Mouse (Mus musculus) heart, embryonic 10.5 days (tissue): ENCODE data around the gene Morc2a. TPM values are rescaled to one million over a fixed set of nuclear protein-coding genes. Genes with fewer than 3 reads are reported as not detected.
A peak's percentile ranks its signal among the peaks of the same experiment; 100 is the strongest.

Experiments
- DNase-seq: peaks from one replicate; pipeline ENCODE4 v3.0.0-alpha.2; 2017; ENCODE audit warnings: low spot score
- H3K27ac ChIP-seq: fragments of 300-500 bp; sonication (generic); 2 replicates; pipeline ENCODE4 v1.5.1; 2016; ENCODE audit warnings: mild to moderate bottlenecking
- H3K27me3 ChIP-seq: fragments of 300-500 bp; sonication (generic); 2 replicates; pipeline ENCODE4 v1.6.1; 2016; ENCODE audit warnings: mild to moderate bottlenecking; ENCODE audit not compliant: poor library complexity, insufficient read depth, severe bottlenecking
- H3K36me3 ChIP-seq: fragments of 300-500 bp; sonication (generic); 2 replicates; pipeline ENCODE4 v1.6.1; 2016; ENCODE audit warnings: mild to moderate bottlenecking, moderate library complexity
- H3K4me1 ChIP-seq: fragments of 300-500 bp; sonication (generic); 2 replicates; pipeline ENCODE4 v1.6.1; 2016; ENCODE audit warnings: mild to moderate bottlenecking
- H3K4me3 ChIP-seq: fragments of 300-500 bp; sonication (generic); 2 replicates; pipeline ENCODE4 v1.5.1; 2016; ENCODE audit warnings: mild to moderate bottlenecking, moderate library complexity
- H3K9me3 ChIP-seq: fragments of 300-500 bp; sonication (generic); 2 replicates; pipeline ENCODE4 v1.6.1; 2016; ENCODE audit warnings: mild to moderate bottlenecking, moderate library complexity
- WGBS: fragments of 180-500 bp; shearing (Covaris S2); methylation state at CpG from one replicate; pipeline ENCODE4 v1.1.7; 2016; 5-methylcytosine and 5-hydroxymethylcytosine counted together
- polyA plus RNA-seq: library from polyadenylated mRNA; unstranded; fragments of >200 nt; fragmentation: Nextera tagmentation; extraction: Ambion mirVana; gene quantifications from 2 replicates; pipeline ENCODE4 v1.2.1, GENCODE M21; 2016

The Morc2a gene
- polyA plus RNA-seq, 1 experiment from 2014 or later, result 32.6 TPM

- peaks cover 97% of the 10 kb centered on the region for H3K36me3 ChIP-seq
- no peaks in the 10 kb centered on the region for H3K27me3 ChIP-seq
- H3K4me3 ChIP-seq, result no peak overlapping the region
- DNase-seq, result no peak
- H3K27ac ChIP-seq, result no peak overlapping the region
- WGBS, result 94% methylated on average over 2 of the region's 2 CpGs
- H3K4me1 ChIP-seq, result no peaks in the 10 kb centered on the region
- H3K9me3 ChIP-seq, result no peaks in the 10 kb centered on the region
These were observed 37.3 kb downstream of the Morc2a start for GRCm38 (mm10) chr11:3686318-3686717.

GRCm38 (mm10) chr11:3686885-3687284 lies 37.9 kb downstream of the Morc2a start:
- Histone ChIP-seq H3K4me1 (no peaks in the 10 kb centered on the region), H3K27ac (no peak overlapping the region), H3K36me3 (peaks cover 97% of the 10 kb centered on the region), H3K27me3 (no peaks in the 10 kb centered on the region), H3K4me3 (no peak overlapping the region), H3K9me3 (no peaks in the 10 kb centered on the region)
- no peak for DNase-seq
- 94% methylated on average over 2 of the region's 2 CpGs for WGBS

- H3K36me3 ChIP-seq, result peaks cover 58% of the 10 kb centered on the region
- H3K9me3 ChIP-seq, result no peaks in the 10 kb centered on the region
- no peaks in the 10 kb centered on the region for H3K27me3 ChIP-seq
- H3K27ac ChIP-seq, result no peak overlapping the region
- WGBS, result 84% methylated on average over 2 of the region's 2 CpGs
- no peaks in the 10 kb centered on the region; the same call in 1 of the 2 replicates for H3K4me1 ChIP-seq
- no peak for DNase-seq
- no peak overlapping the region for H3K4me3 ChIP-seq
These were observed 42.8 kb downstream of the Morc2a start for GRCm38 (mm10) chr11:3691746-3692145.

- Histone ChIP-seq H3K27ac (no peak overlapping the region), H3K36me3 (peaks cover 14% of the 10 kb centered on the region), H3K4me3 (no peak overlapping the region), H3K9me3 (no peaks in the 10 kb centered on the region), H3K4me1 (no peaks in the 10 kb centered on the region; the same call in 1 of the 2 replicates), H3K27me3 (no peaks in the 10 kb centered on the region)
- WGBS, result 78% methylated on average over 5 of the region's 5 CpGs
- DNase-seq, result no peak
These were observed 47.2 kb downstream of the Morc2a start for GRCm38 (mm10) chr11:3696086-3696616.

- Histone ChIP-seq H3K27ac (no peak overlapping the region), H3K4me1 (no peaks in the 10 kb centered on the region; the same call in 1 of the 2 replicates), H3K4me3 (no peak overlapping the region), H3K36me3 (peaks cover 1% of the 10 kb centered on the region; the same call in 1 of the 2 replicates), H3K9me3 (no peaks in the 10 kb centered on the region), H3K27me3 (no peaks in the 10 kb centered on the region)
- no peak for DNase-seq
- 81% methylated on average over 3 of the region's 3 CpGs for WGBS
These were observed 48.5 kb downstream of the Morc2a start for GRCm38 (mm10) chr11:3697441-3697840.

- Histone ChIP-seq H3K27ac (no peak overlapping the region), H3K4me3 (no peak overlapping the region), H3K27me3 (peaks cover 16% of the 10 kb centered on the region), H3K9me3 (no peaks in the 10 kb centered on the region), H3K4me1 (no peaks in the 10 kb centered on the region), H3K36me3 (no peaks in the 10 kb centered on the region)
- WGBS, result 66% methylated on average over 7 of the region's 7 CpGs
- DNase-seq, result no peak
These were observed 54.4 kb downstream of the Morc2a start for GRCm38 (mm10) chr11:3703089-3703992.

- Histone ChIP-seq H3K4me1 (no peaks in the 10 kb centered on the region), H3K27ac (no peak overlapping the region), H3K4me3 (no peak overlapping the region), H3K27me3 (peaks cover 16% of the 10 kb centered on the region), H3K9me3 (no peaks in the 10 kb centered on the region), H3K36me3 (no peaks in the 10 kb centered on the region)
- DNase-seq, result no peak
- WGBS, result 80% methylated on average over 8 of the region's 8 CpGs
These were observed 55.4 kb downstream of the Morc2a start for GRCm38 (mm10) chr11:3704404-3704803.

- no peak overlapping the region for H3K27ac ChIP-seq
- 66% methylated on average over 8 of the region's 8 CpGs for WGBS
These were observed 58.1 kb downstream of the Morc2a start for GRCm38 (mm10) chr11:3707057-3707456.

GRCm38 (mm10) chr11:3710203-3710602 lies 61.2 kb downstream of the Morc2a start:
- 70% methylated on average over 14 of the region's 14 CpGs for WGBS
- Histone ChIP-seq H3K27ac (no peak overlapping the region), H3K4me1 (no peaks in the 10 kb centered on the region), H3K9me3 (no peaks in the 10 kb centered on the region), H3K36me3 (no peaks in the 10 kb centered on the region), H3K4me3 (no peak overlapping the region), H3K27me3 (peaks cover 17% of the 10 kb centered on the region; the same call in 1 of the 2 replicates)
- no peak for DNase-seq

More at GRCm38 (mm10) chr11:3707057-3707456, 58.1 kb downstream of the Morc2a start:
- Histone ChIP-seq H3K36me3 (no peaks in the 10 kb centered on the region), H3K27me3 (peaks cover 16% of the 10 kb centered on the region), H3K4me3 (no peak overlapping the region), H3K9me3 (no peaks in the 10 kb centered on the region), H3K4me1 (no peaks in the 10 kb centered on the region)
- DNase-seq, result no peak

- no peaks in the 10 kb centered on the region for H3K36me3 ChIP-seq
- DNase-seq, result no peak
- H3K4me3 ChIP-seq, result no peak overlapping the region
- H3K27ac ChIP-seq, result no peak overlapping the region
- H3K9me3 ChIP-seq, result no peaks in the 10 kb centered on the region
- WGBS, result 35% methylated on average over 15 of the region's 15 CpGs
- H3K27me3 ChIP-seq, result peaks cover 19% of the 10 kb centered on the region; the same call in 1 of the 2 replicates
- no peaks in the 10 kb centered on the region for H3K4me1 ChIP-seq
These were observed 65.5 kb downstream of the Morc2a start for GRCm38 (mm10) chr11:3714486-3714885.

- H3K9me3 ChIP-seq, result no peaks in the 10 kb centered on the region
- H3K4me3 ChIP-seq, result no peak overlapping the region
- peaks cover 19% of the 10 kb centered on the region; the same call in 1 of the 2 replicates for H3K27me3 ChIP-seq
- no peaks in the 10 kb centered on the region for H3K36me3 ChIP-seq
- 88% methylated on average over 6 of the region's 6 CpGs for WGBS
- no peaks in the 10 kb centered on the region for H3K4me1 ChIP-seq
- H3K27ac ChIP-seq, result no peak overlapping the region
- no peak for DNase-seq
These were observed 67.7 kb downstream of the Morc2a start for GRCm38 (mm10) chr11:3716662-3717061.

- Histone ChIP-seq H3K36me3 (no peaks in the 10 kb centered on the region), H3K4me1 (peaks cover 6% of the 10 kb centered on the region; the same call in 1 of the 2 replicates), H3K9me3 (no peaks in the 10 kb centered on the region), H3K27ac (peak overlapping the region; percentile 50; the same call in 1 of the 2 replicates), H3K27me3 (peaks cover 11% of the 10 kb centered on the region; the same call in 1 of the 2 replicates), H3K4me3 (no peak overlapping the region)
- DNase-seq, result no peak
- WGBS, result 63% methylated on average over 3 of the region's 3 CpGs
These were observed 73.0 kb downstream of the Morc2a start for GRCm38 (mm10) chr11:3722036-3722435.

GRCm38 (mm10) chr11:3722861-3723260 lies 73.9 kb downstream of the Morc2a start:
- Histone ChIP-seq H3K36me3 (no peaks in the 10 kb centered on the region), H3K27me3 (peaks cover 11% of the 10 kb centered on the region; the same call in 1 of the 2 replicates), H3K4me3 (no peak overlapping the region), H3K9me3 (no peaks in the 10 kb centered on the region), H3K27ac (no peak overlapping the region), H3K4me1 (peaks cover 6% of the 10 kb centered on the region; the same call in 1 of the 2 replicates)
- WGBS, result 52% methylated on average over 3 of the region's 3 CpGs
- DNase-seq, result no peak
